Mouse (Mus musculus) ES-E14 (cell line): ENCODE measurements around the gene Myct1. TPM values are rescaled to one million over a fixed set of nuclear protein-coding genes. Genes with fewer than 3 reads are reported as not detected.

Source experiments
- DNase-seq: peaks from one replicate; pipeline ENCODE4 v3.0.0-alpha.2; 2013; ENCODE audit warnings: low read depth, low spot score
- H3K27ac ChIP-seq: 2 replicates; pipeline ENCODE4 v1.5.1; 2012; ENCODE audit warnings: low read depth, mild to moderate bottlenecking, low read length, moderate library complexity, mixed read lengths; ENCODE audit not compliant: poor library complexity, insufficient read depth, severe bottlenecking
- H3K36me3 ChIP-seq: 2 replicates; pipeline ENCODE4 v1.6.1; 2012; ENCODE audit warnings: mild to moderate bottlenecking, low read length, moderate library complexity, mixed read lengths; ENCODE audit not compliant: control insufficient read depth, poor library complexity, insufficient read depth, severe bottlenecking
- H3K4me1 ChIP-seq, 2 experiments: fragments of 150-350 bp in 1 of 2; sonication (generic) in 1 of 2; 2 replicates each; pipeline ENCODE4 v1.6.1; 2012; ENCODE audit warnings: low read length in 2 of 2, mild to moderate bottlenecking in 1 of 2, mixed read lengths in 1 of 2; ENCODE audit not compliant: control insufficient read depth in 2 of 2, insufficient read depth in 2 of 2, poor library complexity in 1 of 2
- H3K4me3 ChIP-seq, 2 experiments: fragments of 150-350 bp in 1 of 2; sonication (generic) in 1 of 2; 2 replicates each; pipeline ENCODE4 v1.5.1; 2012; ENCODE audit warnings: low read length in 2 of 2, low read depth in 1 of 2, mild to moderate bottlenecking in 1 of 2, mixed read lengths in 1 of 2; ENCODE audit not compliant: insufficient read depth in 1 of 2, poor library complexity in 1 of 2, severe bottlenecking in 1 of 2
- H3K9ac ChIP-seq: 2 replicates; pipeline ENCODE4 v1.6.1; 2012; ENCODE audit warnings: low read depth, mild to moderate bottlenecking, low read length, mixed read lengths; ENCODE audit not compliant: poor library complexity, insufficient read depth, severe bottlenecking
- H3K9me3 ChIP-seq: fragments of 150-350 bp; sonication (generic); 2 replicates; pipeline ENCODE4 v1.6.1; 2012; ENCODE audit warnings: low read depth, mild to moderate bottlenecking, low read length; ENCODE audit not compliant: control insufficient read depth, insufficient read depth
- CHD2 ChIP-seq: IDR thresholded peaks from 2 replicates; pipeline ENCODE4 v1.6.1; 2014; ENCODE audit warnings: mild to moderate bottlenecking, low read depth, low read length, inconsistent platforms
- HCFC1 ChIP-seq: IDR thresholded peaks from 2 replicates; pipeline ENCODE4 v1.6.1; 2012; ENCODE audit warnings: low read length, inconsistent platforms, borderline replicate concordance; ENCODE audit not compliant: insufficient read depth
- MAFK ChIP-seq: IDR thresholded peaks from 2 replicates; pipeline ENCODE4 v1.6.1; 2014; ENCODE audit warnings: mild to moderate bottlenecking, low read depth, low read length, inconsistent platforms; ENCODE audit not compliant: insufficient read depth
- ZC3H11A ChIP-seq: IDR thresholded peaks from 2 replicates; pipeline ENCODE4 v1.6.1; 2012; ENCODE audit warnings: low read depth, mild to moderate bottlenecking, inconsistent platforms, low read length, borderline replicate concordance
- ZNF384 ChIP-seq: IDR thresholded peaks from 2 replicates; pipeline ENCODE4 v1.6.1; 2012; ENCODE audit warnings: low read depth, low read length, inconsistent platforms
- in situ Hi-C, 2 experiments: fragments of 600-800 bp; cut with MboI; formaldehyde crosslinking; loops; one replicate each; pipeline ENCODE4 v1.15.1; 2025; ENCODE audit warnings: low sequenced_read_pairs in 2 of 2, inconsistent platforms in 1 of 2; ENCODE audit not compliant: unreplicated experiment in 2 of 2
- total RNA-seq: library from RNA; depleted of rRNA; stranded (reverse); fragments of 300-350 nt; gene quantifications from 2 replicates; pipeline ENCODE4 v1.2.3, GENCODE M21; 2012; rRNA removed

The Myct1 gene
- total RNA-seq, 1 experiment, result not detected

GRCm38 (mm10) chr10:5637322-5637721, 43.7 kb downstream of the Myct1 start:
- H3K4me1 ChIP-seq, result no peaks in the 10 kb centered on the region
- DNase-seq, result no peak
- in situ Hi-C loops, result no loop called here
- H3K4me3 ChIP-seq, result no peak overlapping the region
- no peak for TF ChIP-seq CHD2
- TF ChIP-seq HCFC1, result no peak
- no peak overlapping the region for H3K27ac ChIP-seq
- no peak overlapping the region for H3K9ac ChIP-seq
- H3K36me3 ChIP-seq, result no peaks in the 10 kb centered on the region
- no peaks in the 10 kb centered on the region for H3K9me3 ChIP-seq

DNA sequence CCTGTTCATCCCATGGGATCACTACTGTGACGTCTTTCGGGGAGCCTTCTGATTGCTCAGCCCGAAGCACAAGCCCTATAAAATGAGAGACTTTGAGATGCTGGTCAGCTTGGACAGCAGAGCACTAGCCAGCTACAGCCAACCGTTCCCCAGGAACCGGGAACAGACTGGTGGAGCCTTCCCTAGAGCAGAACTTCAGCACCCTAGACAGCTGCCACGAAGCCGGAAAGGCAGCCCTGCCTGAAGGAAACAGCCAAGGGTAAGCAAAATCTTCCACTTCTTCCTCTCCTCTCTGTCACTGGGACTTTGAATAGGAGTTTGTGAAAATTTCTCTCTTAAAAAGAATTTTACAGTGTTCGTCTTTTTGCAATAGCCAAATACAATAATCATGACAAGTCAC, 45.5 kb downstream of the Myct1 start, which contains the start of gene Vip:
Gene Vip, plus strand, starts transcription at position 107 of the 400 bp plus-strand sequence.
- Histone ChIP-seq H3K27ac (no peak within 1 kb of the TSS), H3K4me1 (no peaks in the 10 kb centered on the region), H3K9ac (no peak within 1 kb of the TSS), H3K4me3 (no peak within 1 kb of the TSS), H3K9me3 (no peaks in the 10 kb centered on the region), H3K36me3 (no peaks in the 10 kb centered on the region)
- TF ChIP-seq MAFK (no peak), ZC3H11A (no peak), ZNF384 (no peak), HCFC1 (no peak), CHD2 (no peak)
- in situ Hi-C loops, result no loop called here
- peak; percentile 29 for DNase-seq

Other genes with a start within 250 kb of the Myct1 start
- gene Syne1, start 42.3 kb upstream of the Myct1 start, total RNA-seq, result 3.4 and 7.1 TPM in 2 replicates
- gene Vip, start 45.4 kb downstream of the Myct1 start, total RNA-seq, result not detected in 2 replicates
- gene Fbxo5, start 211.8 kb downstream of the Myct1 start, total RNA-seq, result 60.7 and 62.8 TPM in 2 replicates
- 6.8 and 7.0 TPM in 2 replicates for gene Mtrf1l, start 230.1 kb downstream of the Myct1 start, total RNA-seq